Mouse (Mus musculus) erythroblast, embryonic 14.5 days (primary cell): ENCODE data around the gene Gm10190. TPM values are rescaled to one million over a fixed set of nuclear protein-coding genes. Genes with fewer than 3 reads are reported as not detected.
"Not testable (repeated sequence)": the region's sequence is repeated elsewhere in the genome, so short reads cannot be mapped to it uniquely, and the experiment has no call there.

ENCODE experiments used
- H3K27me3 ChIP-seq: 2 replicates; pipeline ENCODE4 v1.6.1; 2012; ENCODE audit warnings: inconsistent platforms; ENCODE audit not compliant: control insufficient read depth
- H3K36me3 ChIP-seq: 2 replicates; pipeline ENCODE4 v1.6.1; 2012; ENCODE audit warnings: mild to moderate bottlenecking, inconsistent platforms; ENCODE audit not compliant: control insufficient read depth
- H3K4me1 ChIP-seq: 2 replicates; pipeline ENCODE4 v1.6.1; 2012; ENCODE audit warnings: inconsistent platforms; ENCODE audit not compliant: control insufficient read depth
- H3K4me3 ChIP-seq: replicated peaks from 2 replicates; pipeline ENCODE3; 2012; ENCODE audit warnings: moderate library complexity, mild to moderate bottlenecking, inconsistent platforms
- H3K9me3 ChIP-seq: 2 replicates; pipeline ENCODE4 v1.6.1; 2012; ENCODE audit warnings: low read length, inconsistent platforms, mixed read lengths; ENCODE audit not compliant: control insufficient read depth
- GATA1 ChIP-seq: IDR thresholded peaks from 2 replicates; pipeline ENCODE4 v1.6.1; 2012; ENCODE audit warnings: low read length, inconsistent platforms, mixed read lengths
- TAL1 ChIP-seq: IDR thresholded peaks from 3 replicates; pipeline ENCODE4 v1.6.1; 2012; ENCODE audit warnings: low read length, inconsistent platforms, mixed read lengths
- polyA plus RNA-seq: library from polyadenylated mRNA; stranded (reverse); fragments of >175 nt; gene quantifications from 2 replicates; pipeline ENCODE4 v1.2.3, GENCODE M21; 2012

Gm10190 gene
- polyA plus RNA-seq: not detected in 2 replicates

DNA sequence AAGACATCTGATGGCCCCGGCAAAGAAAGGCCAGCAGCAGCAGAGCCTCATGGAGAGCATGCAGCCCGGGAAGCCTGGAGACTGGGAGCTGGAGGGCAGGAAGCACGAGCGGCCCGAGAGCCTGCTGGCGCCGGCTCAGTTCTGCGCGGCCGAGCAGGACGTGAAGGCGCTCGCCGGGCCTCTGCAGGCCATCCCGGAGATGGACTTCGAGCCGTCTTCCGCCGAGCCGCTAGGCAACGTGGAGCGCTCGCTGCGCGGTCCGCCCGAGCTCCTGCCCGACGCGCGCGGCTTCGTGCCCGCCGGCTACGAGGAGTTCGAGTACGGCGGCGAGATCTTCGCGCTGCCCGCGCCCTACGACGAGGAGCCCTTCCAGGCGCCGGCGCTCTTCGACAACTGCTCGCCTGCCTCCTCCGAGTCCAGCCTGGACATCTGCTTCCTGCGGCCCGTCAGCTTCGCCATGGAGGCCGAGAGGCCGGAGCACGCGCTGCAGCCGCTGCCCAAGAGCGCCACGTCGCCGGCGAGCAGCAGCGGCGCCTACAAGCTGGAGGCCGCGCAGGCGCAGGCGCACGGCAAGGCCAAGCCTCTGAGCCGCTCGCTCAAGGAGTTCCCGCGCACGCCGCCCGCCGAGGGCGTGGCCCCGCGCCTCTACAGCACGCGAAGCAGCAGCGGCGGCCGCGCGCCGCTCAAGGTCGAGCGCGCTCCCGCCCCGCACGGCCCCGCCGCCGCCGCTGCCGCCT lies at the start of gene Gm10190:
Gene Gm10190 (minus strand): TSS at position 553 of the 737 bp plus-strand sequence.
- peak within 1 kb of the TSS; percentile 59 for H3K4me3 ChIP-seq
- TF ChIP-seq TAL1 (no peak), GATA1 (no peak)
- H3K36me3 ChIP-seq: no peaks in the 10 kb centered on the region
- peaks cover 7% of the 10 kb centered on the region for H3K9me3 ChIP-seq
- H3K27me3 ChIP-seq: peaks cover 33% of the 10 kb centered on the region
- H3K4me1 ChIP-seq: peaks cover 13% of the 10 kb centered on the region

- H3K36me3 ChIP-seq: peaks cover 44% of the 10 kb centered on the region
- H3K27me3 ChIP-seq: no peaks in the 10 kb centered on the region
- no peak for TF ChIP-seq TAL1
- no peak for TF ChIP-seq GATA1
- H3K4me3 ChIP-seq: no peak overlapping the region
- no peaks in the 10 kb centered on the region for H3K4me1 ChIP-seq
- no peaks in the 10 kb centered on the region for H3K9me3 ChIP-seq
Measured at GRCm38 (mm10) chr17:80420998-80421397, 47.7 kb upstream of the Gm10190 start.

DNA sequence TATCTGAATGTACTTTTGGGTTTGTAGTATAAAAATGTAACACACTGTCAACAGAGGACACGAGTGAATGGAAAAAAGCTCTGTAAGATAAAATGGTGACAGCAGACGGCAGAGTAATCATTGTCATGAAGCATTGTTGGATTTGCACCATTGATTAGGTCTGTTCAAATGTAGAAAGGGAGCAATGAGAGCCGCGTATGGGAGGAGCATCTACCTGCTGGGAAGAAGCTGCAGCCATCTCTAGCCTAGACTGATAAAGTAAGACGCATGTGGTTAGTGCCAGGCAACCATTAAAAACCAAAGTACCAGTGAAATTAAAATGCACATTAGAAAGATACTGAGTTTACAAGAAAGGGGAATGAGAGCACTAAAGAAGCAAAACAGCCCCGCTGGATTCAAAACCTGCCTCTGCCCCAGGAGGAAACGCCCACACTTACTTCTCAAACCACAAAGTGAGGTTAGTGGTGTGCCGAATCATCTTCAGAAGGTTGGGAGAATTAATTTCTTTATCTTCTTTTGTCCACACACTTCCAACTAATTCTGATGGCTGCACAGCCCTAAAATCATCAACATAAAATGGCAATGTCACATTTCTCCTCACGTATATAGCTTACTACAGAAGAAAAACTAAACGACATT lies 45.4 kb upstream of the Gm10190 start:
- no peak for TF ChIP-seq TAL1
- Histone ChIP-seq H3K4me1 (no peaks in the 10 kb centered on the region), H3K36me3 (peaks cover 56% of the 10 kb centered on the region), H3K9me3 (no peaks in the 10 kb centered on the region), H3K27me3 (no peaks in the 10 kb centered on the region), H3K4me3 (no peak overlapping the region)

DNA sequence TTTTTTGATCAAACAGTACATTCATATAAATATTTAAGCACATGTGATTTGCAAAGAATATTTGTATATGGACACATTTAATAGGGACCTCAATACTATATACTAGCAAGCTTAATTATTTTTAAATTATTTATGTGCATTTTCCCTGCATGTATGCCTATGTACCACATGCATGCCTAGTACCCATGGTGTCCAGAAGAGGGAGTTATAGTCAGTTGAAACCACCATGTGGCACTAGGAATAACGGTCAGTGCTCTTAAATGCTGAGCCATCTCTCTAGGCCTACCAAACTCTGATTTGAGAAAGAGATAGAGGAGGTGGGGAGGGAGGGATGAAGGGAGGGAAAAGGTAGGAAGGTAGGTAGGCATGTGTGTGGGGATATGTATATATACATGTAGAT lies 37.8 kb upstream of the Gm10190 start:
- Histone ChIP-seq H3K4me3 (no peak overlapping the region), H3K36me3 (peaks cover 70% of the 10 kb centered on the region), H3K27me3 (no peaks in the 10 kb centered on the region), H3K4me1 (no peaks in the 10 kb centered on the region), H3K9me3 (no peaks in the 10 kb centered on the region)
- no peak for TF ChIP-seq GATA1
- no peak for TF ChIP-seq TAL1

GRCm38 (mm10) chr17:80398243-80398642 lies 24.9 kb upstream of the Gm10190 start:
- Histone ChIP-seq H3K27me3 (no peaks in the 10 kb centered on the region), H3K36me3 (peaks cover 24% of the 10 kb centered on the region), H3K9me3 (no peaks in the 10 kb centered on the region), H3K4me3 (no peak overlapping the region), H3K4me1 (no peaks in the 10 kb centered on the region)
- no peak for TF ChIP-seq GATA1
- no peak for TF ChIP-seq TAL1

DNA sequence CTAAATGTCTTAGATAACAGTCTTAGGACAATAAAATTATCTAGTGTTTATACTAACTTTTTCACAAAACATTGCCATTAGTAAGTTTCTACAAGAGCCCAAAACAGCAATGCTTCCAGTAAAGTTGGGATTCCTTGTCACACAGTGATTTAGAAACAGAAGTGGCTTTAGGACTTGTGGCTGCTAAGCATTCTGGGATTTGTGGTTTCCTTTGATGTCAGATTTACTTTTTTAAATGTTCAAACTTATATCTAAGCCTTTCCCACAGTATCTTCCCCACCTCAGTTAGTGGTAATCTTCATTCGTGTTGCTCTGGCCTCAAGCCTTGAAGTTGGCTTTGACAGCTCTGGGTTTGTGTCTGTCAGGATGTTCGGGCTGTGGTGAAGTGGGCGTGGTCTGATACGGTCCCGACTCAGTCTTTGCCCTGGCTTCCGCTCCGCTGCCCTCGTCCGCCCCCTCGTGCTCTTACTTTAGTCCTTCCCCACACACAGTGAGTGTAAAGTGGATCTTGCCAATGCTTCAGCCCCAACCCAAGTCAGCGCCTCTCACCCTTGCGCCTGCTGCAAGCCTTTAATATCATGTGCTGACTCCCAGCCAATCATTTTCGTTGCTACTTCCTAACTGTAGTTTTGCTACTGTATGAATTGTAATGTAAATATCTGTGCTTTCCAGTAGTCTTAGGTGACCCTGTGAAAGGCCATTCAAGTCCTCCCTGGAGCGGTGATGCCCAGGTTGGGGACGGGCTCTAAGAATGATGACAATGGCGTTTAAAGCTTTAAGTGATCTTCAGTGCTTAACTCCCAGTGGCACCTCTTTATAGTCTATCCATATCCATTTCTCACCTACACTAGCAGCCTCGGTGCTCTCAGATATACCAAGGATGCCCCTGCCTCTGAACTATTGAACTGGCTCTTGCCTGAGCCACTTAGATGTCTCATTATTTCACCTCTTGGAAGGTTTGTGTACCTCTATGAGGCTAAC lies 18.4 kb upstream of the Gm10190 start:
- Histone ChIP-seq H3K4me1 (peaks cover 7% of the 10 kb centered on the region), H3K36me3 (no peaks in the 10 kb centered on the region), H3K27me3 (no peaks in the 10 kb centered on the region), H3K9me3 (no peaks in the 10 kb centered on the region), H3K4me3 (peak overlapping the region; percentile 43)
- TF ChIP-seq GATA1 (no peak), TAL1 (no peak)

DNA sequence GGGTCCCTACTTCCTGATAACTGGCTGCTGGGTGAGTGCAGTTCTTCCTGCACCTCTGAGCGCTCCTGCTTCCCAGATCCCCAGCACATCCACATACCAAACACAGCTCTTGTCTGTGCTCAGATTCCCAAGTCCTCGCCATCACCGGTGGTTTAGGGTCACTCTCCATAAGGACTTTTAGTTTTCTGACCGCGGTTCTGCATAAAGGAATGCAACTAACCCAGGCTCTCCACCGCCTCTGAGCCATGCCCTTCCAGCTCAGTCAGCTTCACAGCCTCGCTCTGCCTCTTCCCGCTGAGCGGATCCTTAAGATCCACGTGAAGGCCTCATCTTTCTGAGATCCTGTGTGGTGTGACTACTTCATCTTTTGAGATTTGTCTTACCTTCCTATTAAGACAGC lies 16.7 kb upstream of the Gm10190 start:
- no peaks in the 10 kb centered on the region for H3K36me3 ChIP-seq
- peaks cover 7% of the 10 kb centered on the region for H3K4me1 ChIP-seq
- H3K27me3 ChIP-seq: no peaks in the 10 kb centered on the region
- TF ChIP-seq GATA1 (no peak), TAL1 (no peak)
- H3K4me3 ChIP-seq: no peak overlapping the region
- no peaks in the 10 kb centered on the region for H3K9me3 ChIP-seq

DNA sequence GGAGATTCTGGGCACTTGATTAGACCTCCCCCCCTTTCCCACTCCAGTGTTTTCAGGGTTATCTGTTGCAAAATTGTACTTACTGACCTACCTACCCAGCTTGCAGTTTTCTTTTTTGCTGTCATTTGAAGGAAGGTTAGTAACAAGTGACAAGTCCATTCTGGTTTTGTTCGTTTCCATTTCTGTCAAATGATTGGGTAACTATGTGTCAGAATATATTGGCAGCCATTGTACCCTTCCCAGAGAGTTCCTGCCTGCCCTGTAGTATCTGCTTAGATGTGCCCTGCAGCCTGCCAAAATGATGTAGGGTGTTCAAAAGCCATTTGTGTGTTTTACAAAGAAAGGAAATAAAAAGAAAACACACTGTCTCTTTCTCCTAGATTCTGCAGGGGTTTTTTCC lies 12.3 kb upstream of the Gm10190 start:
- TF ChIP-seq TAL1 (no peak), GATA1 (no peak)
- no peaks in the 10 kb centered on the region for H3K9me3 ChIP-seq
- H3K4me3 ChIP-seq: no peak overlapping the region
- H3K27me3 ChIP-seq: no peaks in the 10 kb centered on the region
- no peaks in the 10 kb centered on the region for H3K4me1 ChIP-seq
- H3K36me3 ChIP-seq: no peaks in the 10 kb centered on the region

- H3K4me3 ChIP-seq, H3K4me1 ChIP-seq, H3K9me3 ChIP-seq, H3K36me3 ChIP-seq: not testable (repeated sequence)
- H3K27me3 ChIP-seq: peaks cover 18% of the 10 kb centered on the region
Measured at GRCm38 (mm10) chr17:80378386-80378785, 5.0 kb upstream of the Gm10190 start.
